Mouse (Mus musculus) limb, embryonic 11.5 days (tissue): ENCODE measurements around the gene Kdm5a. TPM values are rescaled to one million over a fixed set of nuclear protein-coding genes. Genes with fewer than 3 reads are reported as not detected.
A peak's percentile ranks its signal among the peaks of the same experiment; 100 is the strongest.

Experiments used
- ATAC-seq: fragments of 200-750 bp; cut with Nextera tagmentation; 2 replicates; pipeline ENCODE4 v1.8.0; 2017; ENCODE audit warnings: low read depth; ENCODE audit not compliant: insufficient number of reproducible peaks, low FRiP score, low TSS enrichment
- DNase-seq: peaks from one replicate; pipeline ENCODE4 v3.0.0-alpha.2; 2015; ENCODE audit warnings: low spot score
- H3K27ac ChIP-seq: fragments of 300-500 bp; sonication (generic); replicated peaks from 2 replicates; pipeline ENCODE4 v1.5.1; 2014; ENCODE audit warnings: low read depth, mild to moderate bottlenecking, low read length
- H3K27me3 ChIP-seq: fragments of 300-500 bp; sonication (generic); 2 replicates; pipeline ENCODE4 v1.6.1; 2014; ENCODE audit warnings: mild to moderate bottlenecking, low read length, mixed read lengths; ENCODE audit not compliant: control insufficient read depth, insufficient read depth
- H3K36me3 ChIP-seq: fragments of 300-500 bp; sonication (generic); 2 replicates; pipeline ENCODE4 v1.6.1; 2014; ENCODE audit warnings: mild to moderate bottlenecking, low read length, moderate library complexity, mixed read lengths; ENCODE audit not compliant: control insufficient read depth, insufficient read depth
- H3K4me1 ChIP-seq: fragments of 300-500 bp; sonication (generic); 2 replicates; pipeline ENCODE4 v1.6.1; 2014; ENCODE audit warnings: low read length, mixed read lengths; ENCODE audit not compliant: control insufficient read depth, insufficient read depth
- H3K4me2 ChIP-seq: fragments of 300-500 bp; sonication (generic); 2 replicates; pipeline ENCODE4 v1.6.1; 2014; ENCODE audit warnings: low read depth, mild to moderate bottlenecking, moderate library complexity; ENCODE audit not compliant: severe bottlenecking
- H3K4me3 ChIP-seq: fragments of 300-500 bp; sonication (generic); 2 replicates; pipeline ENCODE4 v1.5.1; 2014; ENCODE audit warnings: low read depth, low read length
- H3K9ac ChIP-seq: fragments of 300-500 bp; sonication (generic); 2 replicates; pipeline ENCODE4 v1.6.1; 2014; ENCODE audit warnings: mild to moderate bottlenecking, low read length
- H3K9me3 ChIP-seq: fragments of 300-500 bp; sonication (generic); 2 replicates; pipeline ENCODE4 v1.6.1; 2016; ENCODE audit warnings: low read length; ENCODE audit not compliant: control insufficient read depth
- WGBS: fragments of 180-500 bp; shearing (Covaris S2); extraction: QIAGEN DNeasy Blood & Tissue Kit; methylation state at CpG from one replicate; pipeline ENCODE4 v1.1.7; 2014; 5-methylcytosine and 5-hydroxymethylcytosine counted together
- polyA plus RNA-seq: library from polyadenylated mRNA; unstranded; fragments of >200 nt; fragmentation: Nextera tagmentation; extraction: Ambion mirVana; gene quantifications from 2 replicates; pipeline ENCODE4 v1.2.1, GENCODE M21; 2014

The Kdm5a gene
- polyA plus RNA-seq, 1 experiment from 2014 or later, result 51.7 TPM

DNA sequence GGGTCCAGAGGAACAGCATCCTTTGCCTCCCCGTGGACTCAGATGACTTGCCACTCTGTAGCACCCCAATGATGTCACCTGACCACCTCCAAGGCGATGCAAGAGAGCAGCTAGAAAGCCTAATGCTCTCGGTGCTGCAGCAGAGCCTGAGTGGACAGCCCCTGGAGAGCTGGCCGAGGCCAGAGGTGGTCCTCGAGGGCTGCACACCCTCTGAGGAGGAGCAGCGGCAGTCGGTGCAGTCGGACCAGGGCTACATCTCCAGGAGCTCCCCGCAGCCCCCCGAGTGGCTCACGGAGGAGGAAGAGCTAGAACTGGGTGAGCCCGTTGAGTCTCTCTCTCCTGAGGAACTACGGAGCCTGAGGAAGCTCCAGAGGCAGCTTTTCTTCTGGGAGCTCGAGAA is 118.1 kb downstream of the Kdm5a start:
- no peaks in the 10 kb centered on the region for H3K4me1 ChIP-seq
- WGBS, result 93% methylated on average over 14 of the region's 14 CpGs
- no peaks in the 10 kb centered on the region for H3K9me3 ChIP-seq
- H3K4me3 ChIP-seq, result no peak overlapping the region
- no peak overlapping the region for H3K4me2 ChIP-seq
- H3K27ac ChIP-seq, result no peak overlapping the region
- no peaks in the 10 kb centered on the region for H3K27me3 ChIP-seq
- no peak overlapping the region for H3K9ac ChIP-seq
- H3K36me3 ChIP-seq, result no peaks in the 10 kb centered on the region
- DNase-seq (no peak), ATAC-seq (no peak)

GRCm38 (mm10) chr6:120482756-120483155 is 118.8 kb downstream of the Kdm5a start:
- no peaks in the 10 kb centered on the region for H3K9me3 ChIP-seq
- no peaks in the 10 kb centered on the region for H3K4me1 ChIP-seq
- no peaks in the 10 kb centered on the region for H3K36me3 ChIP-seq
- DNase-seq (no peak), ATAC-seq (no peak)
- H3K4me3 ChIP-seq, result no peak overlapping the region
- no peaks in the 10 kb centered on the region for H3K27me3 ChIP-seq
- H3K9ac ChIP-seq, result no peak overlapping the region
- no peak overlapping the region for H3K27ac ChIP-seq
- WGBS, result 49% methylated on average over 6 of the region's 6 CpGs
- H3K4me2 ChIP-seq, result no peak overlapping the region

DNA sequence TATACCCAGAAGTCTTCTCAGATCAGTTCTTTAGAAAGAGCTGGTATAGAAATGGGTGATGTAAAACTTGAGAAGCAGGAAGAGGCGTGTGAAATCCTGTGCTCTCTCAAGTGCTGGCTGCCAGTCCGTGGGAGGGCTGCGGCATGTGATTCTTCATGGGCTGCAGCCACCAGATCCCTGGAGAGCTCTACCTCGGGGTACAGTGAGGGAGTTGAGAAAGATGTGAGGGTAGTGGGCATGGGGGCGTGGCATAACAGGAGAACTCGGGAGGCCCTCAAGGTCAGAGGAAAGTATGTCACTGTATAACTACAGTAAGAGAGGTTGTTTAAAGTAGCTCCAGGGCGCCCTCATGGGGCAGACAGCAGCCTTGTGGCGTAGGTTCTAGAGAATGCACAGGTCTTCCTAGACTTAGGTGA is 119.3 kb downstream of the Kdm5a start:
- H3K4me2 ChIP-seq, result no peak overlapping the region

DNA sequence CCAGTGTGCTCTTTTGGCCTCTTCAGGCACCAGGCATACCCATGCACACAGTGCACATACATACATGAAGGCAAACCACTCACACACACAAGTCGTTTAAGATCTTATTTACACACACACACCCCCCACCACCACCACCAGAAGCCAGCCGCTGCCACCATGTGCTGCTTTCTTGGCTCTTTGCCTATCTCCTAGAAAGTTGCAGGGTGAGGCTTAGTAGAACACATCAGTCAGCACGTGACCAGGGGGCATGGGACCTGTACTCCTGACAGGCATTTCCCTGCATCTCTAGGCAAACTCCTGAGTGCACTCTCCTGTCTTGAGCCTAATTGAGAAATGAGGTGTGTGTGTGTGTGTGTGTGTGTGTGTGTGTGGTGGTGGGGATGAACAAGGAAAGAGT is 121.1 kb downstream of the Kdm5a start:
- WGBS, result 80% methylated on average over 3 of the region's 3 CpGs

More for the DNA sequence above, 119.3 kb downstream of the Kdm5a start:
- no peak overlapping the region for H3K4me3 ChIP-seq
- H3K27ac ChIP-seq, result no peak overlapping the region
- H3K36me3 ChIP-seq, result no peaks in the 10 kb centered on the region
- H3K9ac ChIP-seq, result no peak overlapping the region
- H3K27me3 ChIP-seq, result no peaks in the 10 kb centered on the region
- DNase-seq (peak; percentile 56), ATAC-seq (no peak)
- 37% methylated on average over 8 of the region's 8 CpGs for WGBS
- H3K9me3 ChIP-seq, result no peaks in the 10 kb centered on the region
- H3K4me1 ChIP-seq, result no peaks in the 10 kb centered on the region

GRCm38 (mm10) chr6:120486051-120486510 is 122.2 kb downstream of the Kdm5a start:
- ATAC-seq (no peak), DNase-seq (no peak)
- Histone ChIP-seq H3K9me3 (no peaks in the 10 kb centered on the region), H3K4me1 (no peaks in the 10 kb centered on the region), H3K4me3 (no peak overlapping the region), H3K36me3 (no peaks in the 10 kb centered on the region), H3K9ac (no peak overlapping the region), H3K27me3 (no peaks in the 10 kb centered on the region; the same call in 1 of the 2 replicates), H3K4me2 (no peak overlapping the region), H3K27ac (no peak overlapping the region)
- WGBS, result 80% methylated on average over 8 of the region's 8 CpGs

More for the DNA sequence above, 121.1 kb downstream of the Kdm5a start:
- Histone ChIP-seq H3K27me3 (no peaks in the 10 kb centered on the region), H3K36me3 (no peaks in the 10 kb centered on the region), H3K9me3 (no peaks in the 10 kb centered on the region), H3K9ac (no peak overlapping the region), H3K4me1 (no peaks in the 10 kb centered on the region), H3K27ac (no peak overlapping the region), H3K4me2 (no peak overlapping the region), H3K4me3 (no peak overlapping the region)
- no peak for DNase-seq
- no peak for ATAC-seq

DNA sequence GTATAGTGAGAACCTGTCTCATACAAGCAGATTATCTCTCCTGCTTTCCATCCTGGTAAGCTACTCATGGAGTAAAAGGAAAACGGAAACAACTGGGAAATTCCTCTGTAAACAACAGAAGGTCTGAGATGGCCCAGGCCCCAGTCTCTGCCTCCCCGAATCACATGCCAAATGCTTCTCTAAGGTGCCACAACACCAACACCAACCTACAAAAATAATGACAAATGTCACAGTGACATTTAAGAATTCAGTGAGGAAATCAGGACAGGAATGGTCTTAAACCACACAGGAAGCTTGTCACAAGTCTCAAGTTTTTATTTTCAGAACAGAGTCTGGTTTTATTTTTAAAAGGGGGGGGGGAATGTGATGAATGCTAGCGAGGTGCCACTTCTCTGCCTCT is 124.7 kb downstream of the Kdm5a start:
- H3K4me3 ChIP-seq, result no peak overlapping the region
- H3K4me2 ChIP-seq, result no peak overlapping the region
- WGBS, result 68% methylated on average over 3 of the region's 3 CpGs

DNA sequence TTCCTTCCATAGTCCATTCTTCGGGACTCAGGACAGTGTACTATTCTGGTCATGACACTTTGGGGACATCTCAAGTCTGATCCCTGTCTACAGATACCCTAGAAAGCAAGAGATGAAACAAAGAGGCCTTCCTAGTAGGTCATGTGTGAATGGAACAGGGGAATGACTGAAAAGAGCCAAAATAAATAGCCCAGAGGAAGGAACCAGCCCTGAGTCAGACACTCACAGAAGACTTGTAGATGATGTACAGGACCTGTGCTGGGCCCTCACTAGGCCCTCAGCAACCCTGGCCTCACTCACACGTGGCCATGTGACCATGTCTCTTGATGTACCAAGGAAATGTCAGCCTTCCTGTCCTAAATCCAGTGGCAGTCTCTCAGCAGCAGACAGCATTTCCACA is 125.5 kb downstream of the Kdm5a start:
- H3K4me1 ChIP-seq, result peaks cover 13% of the 10 kb centered on the region
- H3K4me2 ChIP-seq, result no peak overlapping the region
- no peaks in the 10 kb centered on the region for H3K9me3 ChIP-seq
- ATAC-seq (no peak), DNase-seq (no peak)
- no peak overlapping the region for H3K27ac ChIP-seq
- no peak overlapping the region for H3K9ac ChIP-seq
- H3K36me3 ChIP-seq, result no peaks in the 10 kb centered on the region
- H3K27me3 ChIP-seq, result peaks cover 25% of the 10 kb centered on the region
- 61% methylated on average over 2 of the region's 2 CpGs for WGBS
- no peak overlapping the region for H3K4me3 ChIP-seq

More for the DNA sequence above, 124.7 kb downstream of the Kdm5a start:
- Histone ChIP-seq H3K27me3 (peaks cover 24% of the 10 kb centered on the region), H3K36me3 (no peaks in the 10 kb centered on the region), H3K9me3 (no peaks in the 10 kb centered on the region), H3K9ac (no peak overlapping the region), H3K4me1 (peaks cover 11% of the 10 kb centered on the region), H3K27ac (no peak overlapping the region)
- no peak for DNase-seq
- no peak for ATAC-seq

- H3K9me3 ChIP-seq, result no peaks in the 10 kb centered on the region
- ATAC-seq (no peak), DNase-seq (no peak)
- H3K4me2 ChIP-seq, result no peak overlapping the region
- WGBS, result 52% methylated on average over 7 of the region's 7 CpGs
- peaks cover 29% of the 10 kb centered on the region for H3K27me3 ChIP-seq
- H3K9ac ChIP-seq, result no peak overlapping the region
- peaks cover 15% of the 10 kb centered on the region for H3K4me1 ChIP-seq
- H3K4me3 ChIP-seq, result no peak overlapping the region
- H3K27ac ChIP-seq, result no peak overlapping the region
- H3K36me3 ChIP-seq, result no peaks in the 10 kb centered on the region
These were observed 127.1 kb downstream of the Kdm5a start for GRCm38 (mm10) chr6:120491064-120491463.

GRCm38 (mm10) chr6:120491862-120492498 is 128.1 kb downstream of the Kdm5a start:
- peak overlapping the region; percentile 72 for H3K4me3 ChIP-seq
- WGBS, result 11% methylated on average over 22 of the region's 22 CpGs
- peaks cover 15% of the 10 kb centered on the region for H3K4me1 ChIP-seq
- H3K36me3 ChIP-seq, result no peaks in the 10 kb centered on the region
- no peaks in the 10 kb centered on the region for H3K9me3 ChIP-seq
- ATAC-seq (0 out of 2 replicates have a peak, but pooled peaks have one; percentile 2), DNase-seq (no peak)
- H3K27ac ChIP-seq, result no peak overlapping the region
- H3K9ac ChIP-seq, result no peak overlapping the region
- peaks cover 29% of the 10 kb centered on the region for H3K27me3 ChIP-seq
- peak overlapping the region; percentile 99 for H3K4me2 ChIP-seq
